Mouse (Mus musculus): ENCODE data around the gene Cyb561d2. TPM values are rescaled to one million over a fixed set of nuclear protein-coding genes. Genes with fewer than 3 reads are reported as not detected.
A peak's percentile ranks its signal among the peaks of the same experiment; 100 is the strongest.

Gene Cyb561d2
- 28.3 and 29.1 TPM in 2 replicates for polyA plus RNA-seq (2015; fragmentation: Nextera tagmentation; extraction: Ambion mirVana)

DNA sequence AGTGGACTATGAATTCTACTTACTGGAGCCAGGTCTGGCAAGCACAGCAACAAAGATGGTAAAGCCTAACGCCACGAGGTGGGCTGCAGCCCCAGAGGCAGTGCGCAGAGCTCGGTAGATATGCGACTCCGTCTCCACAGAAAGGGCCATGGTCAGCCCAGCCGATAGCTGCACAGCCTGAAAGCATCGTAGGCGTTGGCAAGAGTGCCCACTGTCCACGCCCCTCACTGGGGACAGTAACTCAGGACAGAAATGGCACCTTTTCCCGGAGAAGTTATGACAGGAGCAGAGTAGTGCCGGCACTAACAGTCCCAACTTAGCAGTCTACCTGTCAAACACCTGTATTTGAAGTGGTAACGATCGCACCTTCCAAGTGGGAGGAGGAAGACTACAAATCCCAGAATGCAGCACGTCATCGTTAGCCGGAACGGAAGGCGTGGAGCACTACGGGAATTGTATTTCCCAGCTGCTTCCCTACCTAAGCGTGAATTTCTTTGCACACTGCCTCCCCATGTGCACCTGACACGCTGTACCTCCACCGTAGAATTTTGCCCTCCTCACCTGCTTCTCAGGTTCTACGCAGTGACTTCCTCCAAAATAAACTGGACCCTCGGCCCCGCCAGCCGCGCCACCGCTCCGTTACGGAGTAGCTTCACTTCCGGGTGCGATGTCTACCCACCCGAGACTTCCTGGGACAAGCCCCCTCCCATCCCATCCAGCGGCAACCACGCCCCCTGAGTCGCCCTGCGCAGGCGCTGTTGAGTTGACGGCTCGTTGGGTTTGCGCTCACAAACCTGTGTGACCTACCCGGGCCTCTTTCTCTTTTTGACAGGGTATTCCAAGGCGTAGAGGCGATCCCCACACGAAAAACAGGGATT, at the start of gene Cyb561d2, which contains the start of gene Nprl2:
Gene Cyb561d2, minus strand, starts transcription at position 720 of the 878 bp plus-strand sequence.
Gene Nprl2, plus strand, starts transcription at position 753 of the 878 bp plus-strand sequence.
- H3K4me3 ChIP-seq (replicated peaks), result peak within 1 kb of the TSS; percentile 55
- H3K9me3 ChIP-seq, result no peaks in the 10 kb centered on the region
- H3K36me3 ChIP-seq, result peaks cover 53% of the 10 kb centered on the region
- under 1% methylated on average over 46 of the region's 46 CpGs for WGBS
- no peaks in the 10 kb centered on the region for H3K27me3 ChIP-seq
- H3K4me1 ChIP-seq (replicated peaks), result peaks cover 46% of the 10 kb centered on the region
- H3K9ac ChIP-seq (replicated peaks), result peak within 1 kb of the TSS; percentile 77
- peak within 1 kb of the TSS; percentile 87 for H3K4me2 ChIP-seq (replicated peaks)
- peak; percentile 86 for ATAC-seq
- H3K27ac ChIP-seq, result peak within 1 kb of the TSS; percentile 60

DNA sequence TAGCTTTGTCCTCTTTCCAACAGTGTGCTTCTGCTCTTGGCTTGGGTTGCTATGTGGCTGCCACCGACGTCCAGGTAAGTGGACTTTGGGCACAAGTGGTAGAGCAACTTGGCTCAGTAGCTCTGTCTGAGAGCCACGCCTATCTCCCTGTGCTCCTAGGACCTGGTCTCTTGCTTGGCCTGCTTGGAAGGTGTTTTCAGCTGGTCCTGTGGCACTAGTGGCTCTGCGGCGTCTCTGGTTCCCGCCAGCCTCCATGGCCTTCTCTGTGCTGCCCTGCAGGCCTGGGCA, 48.7 kb upstream of the Cyb561d2 start:
- Histone ChIP-seq H3K9ac (replicated peaks) (no peak overlapping the region), H3K27me3 (no peaks in the 10 kb centered on the region), H3K9me3 (no peaks in the 10 kb centered on the region), H3K4me2 (replicated peaks) (no peak overlapping the region), H3K36me3 (peaks cover 43% of the 10 kb centered on the region), H3K4me3 (replicated peaks) (no peak overlapping the region), H3K27ac (no peak overlapping the region), H3K4me1 (replicated peaks) (peaks cover 18% of the 10 kb centered on the region)
- no peak for ATAC-seq
- WGBS, result 96% methylated on average over 6 of the region's 6 CpGs

DNA sequence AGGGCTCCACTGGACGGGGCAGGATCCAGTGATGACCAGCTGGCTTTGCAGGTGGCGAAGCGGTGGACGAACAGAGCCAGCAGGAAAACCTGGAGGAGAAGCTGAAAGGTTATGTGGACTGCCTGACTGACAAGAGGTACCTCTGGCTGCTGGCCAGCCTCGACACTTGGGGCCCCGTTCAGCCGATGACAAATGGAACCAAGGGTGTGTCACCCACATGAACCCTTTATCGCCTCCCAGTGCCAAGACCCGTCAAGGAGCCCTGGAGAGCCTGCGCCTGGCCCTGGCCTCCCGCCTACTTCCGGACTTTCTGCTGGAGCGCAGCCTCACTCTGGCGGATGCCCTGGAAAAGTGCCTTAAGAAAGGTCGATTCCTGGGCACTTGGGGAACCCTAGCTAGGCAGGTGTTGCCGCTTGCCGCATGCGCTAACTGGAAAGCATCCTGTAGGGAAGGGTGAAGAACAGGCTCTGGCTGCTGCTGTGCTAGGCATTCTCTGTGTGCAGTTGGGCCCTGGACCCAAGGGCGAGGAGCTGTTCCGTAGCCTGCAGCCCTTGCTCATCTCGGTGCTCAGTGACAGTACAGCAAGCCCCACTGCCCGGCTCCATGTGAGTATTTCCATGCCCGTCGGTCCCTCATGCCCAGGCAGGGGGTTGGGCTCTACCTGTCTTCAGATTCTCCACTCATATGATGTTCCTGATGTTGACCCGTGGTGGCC, 48.2 kb upstream of the Cyb561d2 start:
- 92% methylated on average over 25 of the region's 25 CpGs for WGBS

DNA sequence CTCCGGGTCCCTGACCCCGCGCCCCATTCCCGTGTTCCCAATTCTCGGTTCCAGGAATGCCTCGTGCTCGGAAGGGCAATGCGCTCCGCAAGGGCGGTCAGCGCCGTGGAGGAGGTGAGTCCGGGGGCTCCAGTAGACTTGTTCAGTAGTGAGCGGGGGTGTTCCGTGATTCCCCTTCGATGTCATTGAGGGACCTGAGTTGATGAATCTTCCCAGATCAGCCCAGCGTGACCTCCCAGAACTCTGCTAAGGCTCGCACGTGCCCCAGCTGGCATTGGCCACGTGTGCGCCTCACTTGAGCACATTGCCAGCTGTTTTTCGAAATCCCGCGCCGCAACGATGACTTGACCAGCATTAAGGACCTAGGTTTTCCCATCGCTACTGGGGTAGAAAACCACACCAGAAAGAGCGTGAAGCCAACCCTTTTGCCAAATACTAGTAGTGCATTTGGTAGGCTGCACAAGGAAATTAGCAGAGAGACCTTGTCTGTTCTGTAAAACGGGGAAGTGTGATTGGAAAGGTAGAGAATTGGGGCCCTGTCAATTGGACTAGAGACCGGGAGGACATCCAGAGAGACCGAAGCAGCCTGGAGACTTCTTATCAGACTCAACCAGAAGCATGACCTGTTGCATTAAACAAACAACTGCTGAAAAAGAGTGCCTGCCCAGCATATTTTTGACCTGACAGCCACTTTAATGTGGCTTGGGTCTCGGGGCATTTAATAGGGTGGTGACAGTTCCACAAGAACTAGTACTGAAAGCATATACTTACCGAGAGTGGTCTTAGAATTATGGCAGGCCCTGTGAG, 46.0 kb upstream of the Cyb561d2 start:
- H3K4me1 ChIP-seq (replicated peaks), result peaks cover 16% of the 10 kb centered on the region
- H3K36me3 ChIP-seq, result peaks cover 42% of the 10 kb centered on the region
- H3K27ac ChIP-seq, result peak overlapping the region; percentile 30; the same call in 1 of the 2 replicates
- H3K9me3 ChIP-seq, result no peaks in the 10 kb centered on the region
- WGBS, result 7% methylated on average over 33 of the region's 33 CpGs
- H3K9ac ChIP-seq (replicated peaks), result peak overlapping the region; percentile 65
- peak overlapping the region; percentile 78 for H3K4me3 ChIP-seq (replicated peaks)
- H3K27me3 ChIP-seq, result no peaks in the 10 kb centered on the region
- no peak for ATAC-seq
- peak overlapping the region; percentile 82 for H3K4me2 ChIP-seq (replicated peaks)

More for the DNA sequence above, 48.2 kb upstream of the Cyb561d2 start:
- no peaks in the 10 kb centered on the region for H3K9me3 ChIP-seq
- peaks cover 18% of the 10 kb centered on the region for H3K4me1 ChIP-seq (replicated peaks)
- no peak for ATAC-seq
- no peak overlapping the region for H3K27ac ChIP-seq
- H3K9ac ChIP-seq (replicated peaks), result no peak overlapping the region
- peaks cover 43% of the 10 kb centered on the region for H3K36me3 ChIP-seq
- H3K27me3 ChIP-seq, result no peaks in the 10 kb centered on the region
- no peak overlapping the region for H3K4me2 ChIP-seq (replicated peaks)
- H3K4me3 ChIP-seq (replicated peaks), result no peak overlapping the region

DNA sequence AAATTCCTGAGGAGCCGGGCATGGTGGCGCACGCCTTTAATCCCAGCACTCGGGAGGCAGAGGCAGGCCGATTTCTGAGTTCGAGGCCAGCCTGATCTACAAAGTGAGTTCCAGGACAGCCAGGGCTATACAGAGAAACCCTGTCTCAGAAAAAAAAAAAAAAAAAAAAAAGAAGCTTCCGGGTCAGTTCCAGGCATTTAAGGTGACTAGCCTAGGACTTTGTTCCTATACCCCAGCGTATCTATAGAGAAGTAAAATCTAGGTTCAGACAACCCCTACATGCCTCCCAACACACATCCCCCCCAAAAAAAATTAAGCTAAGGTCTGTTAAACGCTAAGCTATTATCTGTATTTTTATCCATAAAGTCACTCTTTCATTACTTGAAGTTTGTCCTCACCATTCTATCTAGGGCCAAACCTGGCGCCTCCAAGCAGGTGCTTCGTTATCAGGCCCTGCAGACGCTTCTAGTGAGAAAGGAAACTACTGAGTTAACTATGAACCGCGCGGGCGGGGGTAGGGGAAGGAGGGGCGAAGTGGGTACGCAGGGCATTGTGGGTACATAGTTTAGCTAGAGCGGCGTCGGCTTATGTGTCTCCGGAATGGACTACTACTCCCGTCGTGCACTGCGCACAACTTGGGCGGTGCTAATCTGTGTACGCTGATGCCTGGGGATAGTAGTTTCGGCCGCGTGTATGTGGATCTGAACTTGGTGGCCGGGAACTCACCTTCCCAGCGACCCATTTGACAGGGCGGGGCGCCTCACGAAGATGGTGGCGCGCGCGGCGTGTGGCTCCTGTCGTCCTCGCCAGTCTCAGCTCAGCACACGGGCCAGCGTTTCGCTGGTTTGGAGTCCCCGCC, 45.2 kb upstream of the Cyb561d2 start, which contains the start of gene Ifrd2:
Gene Ifrd2, plus strand, starts transcription at position 669 of the 859 bp plus-strand sequence.
- WGBS, result 14% methylated on average over 46 of the region's 46 CpGs
- Histone ChIP-seq H3K4me1 (replicated peaks) (peaks cover 17% of the 10 kb centered on the region), H3K27me3 (no peaks in the 10 kb centered on the region), H3K4me3 (replicated peaks) (peak within 1 kb of the TSS; percentile 78), H3K9ac (replicated peaks) (peak within 1 kb of the TSS; percentile 65), H3K4me2 (replicated peaks) (peak within 1 kb of the TSS; percentile 82), H3K9me3 (no peaks in the 10 kb centered on the region), H3K36me3 (peaks cover 40% of the 10 kb centered on the region), H3K27ac (peak within 1 kb of the TSS; percentile 30; the same call in 1 of the 2 replicates)
- peak; percentile 99 for ATAC-seq

DNA sequence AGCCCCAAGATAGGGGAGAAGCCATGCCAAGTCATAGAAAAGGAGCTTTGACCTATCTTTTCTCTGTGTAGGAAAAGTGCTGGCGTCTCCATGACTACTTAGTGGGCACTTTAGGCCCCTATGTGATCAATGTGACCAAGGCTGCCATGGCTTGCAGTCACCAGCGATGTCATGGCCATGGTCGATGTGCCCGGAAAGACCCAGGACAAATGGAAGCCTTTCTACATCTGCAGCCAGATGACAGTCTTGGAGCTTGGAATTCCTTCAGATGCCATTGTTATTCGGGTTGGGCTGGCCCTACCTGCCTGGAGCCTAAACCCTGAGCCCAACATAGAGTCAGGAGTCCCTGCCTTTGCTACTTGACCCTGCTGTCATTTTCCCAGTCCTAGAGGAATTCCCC, 44.5 kb upstream of the Cyb561d2 start:
- H3K4me1 ChIP-seq (replicated peaks), result peaks cover 24% of the 10 kb centered on the region
- H3K9me3 ChIP-seq, result no peaks in the 10 kb centered on the region
- no peak overlapping the region for H3K9ac ChIP-seq (replicated peaks)
- H3K27ac ChIP-seq, result no peak overlapping the region
- H3K27me3 ChIP-seq, result no peaks in the 10 kb centered on the region
- peaks cover 35% of the 10 kb centered on the region for H3K36me3 ChIP-seq
- WGBS, result 92% methylated on average over 5 of the region's 5 CpGs
- no peak for ATAC-seq
- no peak overlapping the region for H3K4me3 ChIP-seq (replicated peaks)
- H3K4me2 ChIP-seq (replicated peaks), result no peak overlapping the region

DNA sequence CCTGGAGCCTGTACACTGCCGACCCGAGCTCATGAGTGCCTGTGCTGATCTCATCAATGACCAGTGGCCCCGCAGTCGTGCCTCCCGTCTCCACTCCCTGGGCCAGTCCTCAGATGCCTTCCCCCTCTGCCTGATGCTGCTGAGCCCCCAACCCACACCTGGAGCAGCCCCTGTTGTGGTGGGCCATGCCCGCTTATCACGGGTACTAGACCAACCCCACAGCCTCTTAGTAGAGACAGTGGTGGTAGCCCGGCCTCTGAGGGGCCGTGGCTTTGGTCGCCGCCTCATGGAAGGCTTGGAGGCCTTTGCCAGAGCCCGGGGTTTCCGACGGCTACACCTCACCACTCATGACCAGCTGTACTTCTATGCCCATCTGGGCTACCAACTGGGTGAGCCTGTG, 41.2 kb upstream of the Cyb561d2 start:
- Histone ChIP-seq H3K9me3 (no peaks in the 10 kb centered on the region), H3K4me2 (replicated peaks) (no peak overlapping the region), H3K27me3 (no peaks in the 10 kb centered on the region), H3K36me3 (peaks cover 17% of the 10 kb centered on the region), H3K27ac (no peak overlapping the region), H3K4me3 (replicated peaks) (no peak overlapping the region), H3K4me1 (replicated peaks) (peaks cover 41% of the 10 kb centered on the region), H3K9ac (replicated peaks) (no peak overlapping the region)
- WGBS, result 92% methylated on average over 14 of the region's 14 CpGs
- no peak for ATAC-seq

DNA sequence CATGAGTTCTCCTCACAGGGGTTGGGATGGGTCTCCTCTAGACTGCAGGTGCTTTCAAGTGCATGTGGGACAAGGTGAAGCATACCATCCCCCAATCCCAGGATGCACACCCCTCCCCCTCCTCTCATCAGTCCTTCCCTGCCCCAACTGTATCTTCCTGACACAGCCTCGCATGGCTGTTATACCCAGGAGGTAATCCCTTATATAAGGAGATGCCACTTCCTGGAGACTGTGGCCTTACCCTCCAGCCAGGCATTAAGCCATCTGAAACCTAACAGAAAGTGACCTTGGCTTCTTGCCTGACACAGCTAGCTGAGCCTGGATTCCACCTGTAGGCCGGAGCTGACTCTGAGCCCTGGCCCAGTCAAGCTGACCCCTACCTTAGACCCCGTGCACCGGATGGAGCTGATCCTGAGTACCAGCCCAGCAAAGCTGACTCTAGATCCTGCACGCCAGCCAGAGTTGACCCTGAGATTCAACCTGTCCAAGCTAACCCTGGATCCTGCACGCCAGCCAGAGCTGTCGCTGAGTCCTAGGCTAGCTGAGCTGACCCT, 40.6 kb upstream of the Cyb561d2 start:
- no peaks in the 10 kb centered on the region for H3K9me3 ChIP-seq
- no peak for ATAC-seq
- 91% methylated on average over 7 of the region's 7 CpGs for WGBS

DNA sequence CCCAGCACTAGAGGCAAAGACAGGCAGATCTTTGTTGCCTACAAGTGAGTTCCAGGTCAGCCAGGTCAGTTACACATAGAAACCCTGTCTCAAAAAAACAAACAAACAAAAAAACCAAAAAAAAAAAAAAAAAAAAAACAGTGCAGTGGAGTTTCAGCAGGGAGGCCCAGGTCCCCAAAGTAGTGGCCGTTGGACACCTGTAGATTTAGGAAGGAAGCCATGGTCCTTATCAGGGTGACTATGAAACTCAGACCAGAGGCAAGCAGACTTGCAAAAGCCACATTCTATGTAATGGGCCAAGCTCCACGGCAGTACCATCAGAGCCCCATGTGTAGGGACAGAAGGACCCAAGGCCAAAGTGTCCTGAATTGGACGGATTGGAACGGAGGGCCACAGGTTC, 39.6 kb upstream of the Cyb561d2 start:
- H3K9me3 ChIP-seq, result no peaks in the 10 kb centered on the region
- H3K4me2 ChIP-seq (replicated peaks), result peak overlapping the region; percentile 97
- H3K4me1 ChIP-seq (replicated peaks), result peaks cover 48% of the 10 kb centered on the region
- WGBS, result 84% methylated on average over 4 of the region's 4 CpGs
- H3K4me3 ChIP-seq (replicated peaks), result peak overlapping the region; percentile 60
- ATAC-seq, result no peak
- no peaks in the 10 kb centered on the region for H3K27me3 ChIP-seq
- H3K9ac ChIP-seq (replicated peaks), result peak overlapping the region; percentile 78
- H3K36me3 ChIP-seq, result peaks cover 17% of the 10 kb centered on the region
- H3K27ac ChIP-seq, result no peak overlapping the region

More for the DNA sequence above, 40.6 kb upstream of the Cyb561d2 start:
- no peak overlapping the region for H3K27ac ChIP-seq
- peaks cover 17% of the 10 kb centered on the region for H3K36me3 ChIP-seq
- 0 out of 2 replicates have a peak overlapping the region, but pooled peaks have one; percentile 0 for H3K4me2 ChIP-seq (replicated peaks)
- H3K4me3 ChIP-seq (replicated peaks), result no peak overlapping the region
- no peaks in the 10 kb centered on the region for H3K27me3 ChIP-seq
- H3K4me1 ChIP-seq (replicated peaks), result peaks cover 41% of the 10 kb centered on the region
- 0 out of 2 replicates have a peak overlapping the region, but pooled peaks have one; percentile 32 for H3K9ac ChIP-seq (replicated peaks)

DNA sequence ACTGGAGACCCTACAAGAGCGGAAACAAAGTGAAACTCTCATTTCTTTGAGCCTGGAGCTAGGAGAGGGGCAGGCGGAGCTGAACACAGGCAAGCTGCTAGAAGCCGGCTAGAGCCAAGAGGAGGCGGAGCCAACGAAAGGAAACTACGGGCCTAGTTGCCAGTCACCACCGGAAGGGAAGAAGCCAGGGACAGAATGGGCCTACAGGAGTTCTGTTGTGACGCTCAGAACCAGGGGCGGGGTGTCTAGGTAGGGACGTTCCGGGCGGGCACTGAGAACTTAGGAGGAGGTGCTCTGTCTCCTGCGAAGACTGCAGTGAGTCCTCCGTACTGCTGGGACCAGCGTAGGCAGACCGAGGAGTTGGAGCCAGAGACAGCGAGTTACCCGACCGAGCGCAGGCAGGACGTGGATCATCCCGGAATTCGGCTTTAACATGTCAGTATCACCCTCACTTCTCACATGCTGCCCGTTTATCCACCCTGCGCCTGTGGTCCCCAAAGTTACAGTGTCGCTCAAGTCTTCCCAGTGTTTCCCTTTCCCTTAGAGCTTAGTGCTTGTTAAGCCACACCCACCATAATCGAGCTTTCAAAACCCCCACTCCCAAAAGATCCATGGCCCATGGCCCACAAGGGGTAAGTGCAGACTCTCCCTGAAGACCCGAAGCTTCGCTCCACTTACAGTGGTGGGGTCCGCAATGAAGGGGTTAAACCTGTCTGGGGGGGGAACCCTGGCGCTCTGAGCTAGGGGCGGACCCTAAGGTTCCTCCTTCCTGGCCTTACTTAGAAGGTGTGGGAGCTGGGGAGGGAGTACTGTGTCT, 38.7 kb upstream of the Cyb561d2 start, which contains the start of gene Hyal3:
Gene Hyal3, plus strand, starts transcription at position 318 of the 817 bp plus-strand sequence.
- ATAC-seq, result peak; percentile 82
- Histone ChIP-seq H3K4me1 (replicated peaks) (peaks cover 50% of the 10 kb centered on the region), H3K4me2 (replicated peaks) (peak within 1 kb of the TSS; percentile 97), H3K4me3 (replicated peaks) (peak within 1 kb of the TSS; percentile 60), H3K27ac (peak within 1 kb of the TSS; percentile 80), H3K27me3 (no peaks in the 10 kb centered on the region), H3K36me3 (peaks cover 17% of the 10 kb centered on the region), H3K9ac (replicated peaks) (peak within 1 kb of the TSS; percentile 78), H3K9me3 (no peaks in the 10 kb centered on the region)
- WGBS, result under 1% methylated on average over 32 of the region's 32 CpGs
